Mouse (Mus musculus) midbrain, embryonic 15.5 days (tissue): ENCODE data around the gene Scfd2. TPM values are rescaled to one million over a fixed set of nuclear protein-coding genes. Genes with fewer than 3 reads are reported as not detected.

Experiments used
- ATAC-seq: fragments of 200-750 bp; cut with Nextera tagmentation; replicated peaks from 2 replicates; pipeline ENCODE4 v1.8.0; 2017; ENCODE audit warnings: moderate TSS enrichment
- H3K27ac ChIP-seq: fragments of 300-500 bp; sonication (generic); 2 replicates; pipeline ENCODE4 v1.5.1; 2015; ENCODE audit warnings: mild to moderate bottlenecking, inconsistent platforms
- H3K27me3 ChIP-seq: fragments of 300-500 bp; sonication (generic); replicated peaks from 2 replicates; pipeline ENCODE4 v1.6.1; 2015; ENCODE audit warnings: inconsistent platforms
- H3K36me3 ChIP-seq: fragments of 300-500 bp; sonication (generic); replicated peaks from 2 replicates; pipeline ENCODE4 v1.6.1; 2015; ENCODE audit warnings: inconsistent platforms
- H3K4me1 ChIP-seq: fragments of 300-500 bp; sonication (generic); 2 replicates; pipeline ENCODE4 v1.6.1; 2015; ENCODE audit warnings: inconsistent platforms
- H3K4me2 ChIP-seq: fragments of 300-500 bp; sonication (generic); 2 replicates; pipeline ENCODE4 v1.6.1; 2015; ENCODE audit warnings: inconsistent platforms, mild to moderate bottlenecking, moderate library complexity
- H3K4me3 ChIP-seq: fragments of 300-500 bp; sonication (generic); 2 replicates; pipeline ENCODE4 v1.5.1; 2015; ENCODE audit warnings: mild to moderate bottlenecking, inconsistent platforms
- H3K9ac ChIP-seq: fragments of 300-500 bp; sonication (generic); 2 replicates; pipeline ENCODE4 v1.6.1; 2015; ENCODE audit warnings: mild to moderate bottlenecking, inconsistent platforms
- H3K9me3 ChIP-seq: fragments of 300-500 bp; sonication (generic); 2 replicates; pipeline ENCODE4 v1.6.1; 2016; ENCODE audit warnings: inconsistent platforms
- WGBS: fragments of 180-500 bp; shearing (Covaris S2); methylation state at CpG from one replicate; pipeline ENCODE4 v1.1.7; 2015; ENCODE audit warnings: mixed read lengths; 5-methylcytosine and 5-hydroxymethylcytosine counted together
- polyA plus RNA-seq: library from polyadenylated mRNA; unstranded; fragments of >200 nt; fragmentation: Nextera tagmentation; extraction: Ambion mirVana; gene quantifications from 2 replicates; pipeline ENCODE4 v1.2.1, GENCODE M21; 2015

The Scfd2 gene
- polyA plus RNA-seq, 1 experiment from 2014 or later = 20.0 TPM

GRCm38 (mm10) chr5:74240926-74241680 is 290.5 kb downstream of the Scfd2 start:
- Histone ChIP-seq H3K27ac (no peak overlapping the region), H3K9me3 (no peaks in the 10 kb centered on the region), H3K4me3 (no peak overlapping the region), H3K9ac (no peak overlapping the region), H3K27me3 (no peaks in the 10 kb centered on the region), H3K36me3 (no peaks in the 10 kb centered on the region), H3K4me2 (no peak overlapping the region), H3K4me1 (no peaks in the 10 kb centered on the region)
- ATAC-seq = no peak
- WGBS = 64% methylated on average over 13 of the region's 13 CpGs

- Histone ChIP-seq H3K4me1 (no peaks in the 10 kb centered on the region), H3K9me3 (no peaks in the 10 kb centered on the region), H3K36me3 (no peaks in the 10 kb centered on the region), H3K27ac (no peak overlapping the region), H3K4me2 (no peak overlapping the region), H3K4me3 (no peak overlapping the region), H3K9ac (no peak overlapping the region), H3K27me3 (no peaks in the 10 kb centered on the region)
- no peak for ATAC-seq
- 87% methylated on average over 8 of the region's 8 CpGs for WGBS
Observed at GRCm38 (mm10) chr5:74240298-74240697, 291.3 kb downstream of the Scfd2 start.

- ATAC-seq = no peak
- no peaks in the 10 kb centered on the region for H3K9me3 ChIP-seq
- 86% methylated on average over 1 of the region's 1 CpGs for WGBS
- no peaks in the 10 kb centered on the region for H3K4me1 ChIP-seq
- H3K9ac ChIP-seq = no peak overlapping the region
- no peak overlapping the region for H3K27ac ChIP-seq
- H3K27me3 ChIP-seq = no peaks in the 10 kb centered on the region
- H3K4me3 ChIP-seq = no peak overlapping the region
- no peaks in the 10 kb centered on the region for H3K36me3 ChIP-seq
- H3K4me2 ChIP-seq = no peak overlapping the region
Observed at GRCm38 (mm10) chr5:74239369-74239768, 292.2 kb downstream of the Scfd2 start.

- 90% methylated on average over 7 of the region's 7 CpGs for WGBS
Observed at GRCm38 (mm10) chr5:74233808-74234207, 297.8 kb downstream of the Scfd2 start.

GRCm38 (mm10) chr5:74230525-74230924 is 301.0 kb downstream of the Scfd2 start:
- H3K4me2 ChIP-seq = no peak overlapping the region
- H3K9ac ChIP-seq = no peak overlapping the region
- H3K27me3 ChIP-seq = no peaks in the 10 kb centered on the region
- H3K27ac ChIP-seq = no peak overlapping the region
- H3K4me3 ChIP-seq = no peak overlapping the region
- no peaks in the 10 kb centered on the region for H3K9me3 ChIP-seq
- H3K36me3 ChIP-seq = no peaks in the 10 kb centered on the region
- 40% methylated on average over 2 of the region's 2 CpGs for WGBS
- H3K4me1 ChIP-seq = peaks cover 12% of the 10 kb centered on the region
- ATAC-seq = peak; percentile 68

More at GRCm38 (mm10) chr5:74233808-74234207, 297.8 kb downstream of the Scfd2 start:
- Histone ChIP-seq H3K4me3 (no peak overlapping the region), H3K4me2 (no peak overlapping the region), H3K4me1 (peaks cover 12% of the 10 kb centered on the region), H3K27ac (no peak overlapping the region), H3K36me3 (no peaks in the 10 kb centered on the region), H3K27me3 (no peaks in the 10 kb centered on the region), H3K9me3 (no peaks in the 10 kb centered on the region), H3K9ac (no peak overlapping the region)
- no peak for ATAC-seq

GRCm38 (mm10) chr5:74229775-74230413 is 301.7 kb downstream of the Scfd2 start:
- Histone ChIP-seq H3K9me3 (no peaks in the 10 kb centered on the region), H3K4me2 (no peak overlapping the region), H3K4me3 (no peak overlapping the region), H3K27me3 (no peaks in the 10 kb centered on the region), H3K9ac (no peak overlapping the region), H3K4me1 (peaks cover 12% of the 10 kb centered on the region), H3K27ac (no peak overlapping the region), H3K36me3 (no peaks in the 10 kb centered on the region)
- 0 out of 2 replicates have a peak, but pooled peaks have one; percentile 28 for ATAC-seq
- 54% methylated on average over 11 of the region's 11 CpGs for WGBS

GRCm38 (mm10) chr5:74228938-74229337 is 302.6 kb downstream of the Scfd2 start:
- Histone ChIP-seq H3K4me3 (no peak overlapping the region), H3K27me3 (no peaks in the 10 kb centered on the region), H3K4me1 (peaks cover 12% of the 10 kb centered on the region), H3K4me2 (no peak overlapping the region), H3K27ac (no peak overlapping the region), H3K36me3 (no peaks in the 10 kb centered on the region), H3K9me3 (no peaks in the 10 kb centered on the region), H3K9ac (no peak overlapping the region)
- no peak; the same call in 1 of the 2 replicates for ATAC-seq
- WGBS = 63% methylated on average over 1 of the region's 1 CpGs

GRCm38 (mm10) chr5:74227352-74227751 is 304.2 kb downstream of the Scfd2 start:
- WGBS = 89% methylated on average over 6 of the region's 6 CpGs
- Histone ChIP-seq H3K9ac (no peak overlapping the region), H3K27me3 (no peaks in the 10 kb centered on the region), H3K36me3 (no peaks in the 10 kb centered on the region), H3K4me2 (no peak overlapping the region), H3K4me1 (peaks cover 12% of the 10 kb centered on the region), H3K27ac (no peak overlapping the region), H3K4me3 (no peak overlapping the region), H3K9me3 (no peaks in the 10 kb centered on the region)
- no peak for ATAC-seq

- no peak for ATAC-seq
- Histone ChIP-seq H3K36me3 (no peaks in the 10 kb centered on the region), H3K4me2 (no peak overlapping the region), H3K4me3 (no peak overlapping the region), H3K9me3 (no peaks in the 10 kb centered on the region), H3K27ac (no peak overlapping the region), H3K9ac (no peak overlapping the region), H3K4me1 (peaks cover 12% of the 10 kb centered on the region), H3K27me3 (no peaks in the 10 kb centered on the region)
- 90% methylated on average over 5 of the region's 5 CpGs for WGBS
Observed at GRCm38 (mm10) chr5:74226183-74226582, 305.4 kb downstream of the Scfd2 start.

- Histone ChIP-seq H3K27me3 (no peaks in the 10 kb centered on the region), H3K27ac (no peak overlapping the region), H3K9me3 (no peaks in the 10 kb centered on the region), H3K9ac (no peak overlapping the region), H3K4me2 (no peak overlapping the region), H3K4me1 (no peaks in the 10 kb centered on the region), H3K36me3 (no peaks in the 10 kb centered on the region), H3K4me3 (no peak overlapping the region)
- 83% methylated on average over 6 of the region's 6 CpGs for WGBS
- no peak for ATAC-seq
Observed at GRCm38 (mm10) chr5:74224480-74224879, 307.1 kb downstream of the Scfd2 start.

GRCm38 (mm10) chr5:74222626-74223025 is 308.9 kb downstream of the Scfd2 start:
- Histone ChIP-seq H3K9me3 (no peaks in the 10 kb centered on the region), H3K4me1 (no peaks in the 10 kb centered on the region), H3K4me2 (no peak overlapping the region), H3K27me3 (no peaks in the 10 kb centered on the region), H3K36me3 (no peaks in the 10 kb centered on the region), H3K4me3 (no peak overlapping the region), H3K27ac (no peak overlapping the region), H3K9ac (no peak overlapping the region)
- ATAC-seq = no peak
- 85% methylated on average over 4 of the region's 4 CpGs for WGBS

- H3K4me3 ChIP-seq = no peak overlapping the region
- H3K36me3 ChIP-seq = no peaks in the 10 kb centered on the region
- H3K27me3 ChIP-seq = no peaks in the 10 kb centered on the region
- H3K9ac ChIP-seq = no peak overlapping the region
- H3K27ac ChIP-seq = no peak overlapping the region
- peaks cover 6% of the 10 kb centered on the region; the same call in 1 of the 2 replicates for H3K4me1 ChIP-seq
- H3K4me2 ChIP-seq = no peak overlapping the region
- ATAC-seq = no peak
- H3K9me3 ChIP-seq = no peaks in the 10 kb centered on the region
- WGBS = 35% methylated on average over 4 of the region's 4 CpGs
Observed at GRCm38 (mm10) chr5:74218524-74218923, 313.0 kb downstream of the Scfd2 start.

- 11% methylated on average over 4 of the region's 4 CpGs for WGBS
- Histone ChIP-seq H3K9me3 (no peaks in the 10 kb centered on the region), H3K27me3 (no peaks in the 10 kb centered on the region), H3K36me3 (no peaks in the 10 kb centered on the region), H3K27ac (no peak overlapping the region), H3K4me3 (no peak overlapping the region), H3K9ac (no peak overlapping the region), H3K4me2 (no peak overlapping the region), H3K4me1 (peaks cover 6% of the 10 kb centered on the region; the same call in 1 of the 2 replicates)
- ATAC-seq = no peak
Observed at GRCm38 (mm10) chr5:74215125-74215524, 316.4 kb downstream of the Scfd2 start.
